Mouse (Mus musculus): ENCODE results near the gene Slc25a38.

DNA sequence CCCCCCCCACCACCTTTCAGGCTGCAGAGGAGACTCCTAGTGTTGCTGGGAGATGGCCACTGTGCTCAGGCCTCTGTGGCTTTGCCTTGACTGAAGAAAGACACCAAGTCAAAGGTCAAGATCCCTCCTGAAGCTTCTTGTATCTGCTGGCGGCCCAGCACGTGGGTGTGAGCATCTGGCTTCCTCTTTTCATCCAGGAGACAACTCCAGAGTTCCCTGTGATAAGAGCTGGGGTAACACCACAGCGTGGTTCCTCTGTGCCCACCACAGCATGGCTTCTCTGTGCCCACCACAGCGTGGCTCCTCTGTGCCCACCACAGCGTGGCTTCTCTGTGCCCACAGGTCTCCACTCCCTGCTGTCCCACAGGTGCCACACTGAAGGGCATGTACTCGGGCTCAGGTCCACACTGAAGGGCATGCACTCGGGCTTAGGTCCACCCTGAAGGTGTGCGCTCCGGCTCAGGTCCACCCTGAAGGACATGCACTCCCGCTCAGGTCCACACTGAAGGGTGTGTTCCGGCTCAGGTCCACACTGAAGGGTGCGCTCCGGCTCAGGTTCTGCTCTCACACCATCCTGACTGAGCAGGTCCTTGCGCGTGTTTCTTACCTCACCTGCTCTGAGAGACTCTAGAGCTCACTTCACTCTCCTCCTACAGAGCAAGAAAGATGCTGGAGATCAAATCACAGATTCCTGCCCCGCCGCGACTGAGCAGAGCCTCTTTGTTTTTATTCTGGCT, 26.8 kb upstream of the Slc25a38 start:
- TF ChIP-seq CTCF (IDR thresholded peaks at IDR 0.05) (no peak), EP300 (IDR thresholded peaks at IDR 0.05) (no peak)

All from lung, postnatal 0 days (tissue).